Mouse (Mus musculus) layer of hippocampus, adult 2 months (tissue): ENCODE measurements around the gene Laptm4a. TPM values are rescaled to one million over a fixed set of nuclear protein-coding genes. Genes with fewer than 3 reads are reported as not detected.
A peak's percentile ranks its signal among the peaks of the same experiment; 100 is the strongest.

Experiments used
- DNase-seq, 2 experiments: peaks; one replicate each; pipeline ENCODE4 v3.0.0; 2022; ENCODE audit warnings: low spot score in 2 of 2
- H3K27ac ChIP-seq: fragments of 200-600 bp; 2 replicates; pipeline ENCODE4 v1.8.1; 2022
- H3K4me3 ChIP-seq: fragments of 200-600 bp; 2 replicates; pipeline ENCODE4 v1.8.1; 2022; ENCODE audit warnings: mild to moderate bottlenecking
- CTCF ChIP-seq: fragments of 200-600 bp; conservative IDR thresholded peaks from 2 replicates; pipeline ENCODE4 v1.8.1; 2022; ENCODE audit warnings: antibody characterized with exemption, mild to moderate bottlenecking, moderate library complexity
- total RNA-seq, 2 experiments: library from RNA; stranded (reverse); gene quantifications; 2 replicates each; pipeline ENCODE4 v1.2.3; 2021

The Laptm4a gene
- total RNA-seq, 2 experiments from 2014 or later: 208 to 222 TPM

DNA sequence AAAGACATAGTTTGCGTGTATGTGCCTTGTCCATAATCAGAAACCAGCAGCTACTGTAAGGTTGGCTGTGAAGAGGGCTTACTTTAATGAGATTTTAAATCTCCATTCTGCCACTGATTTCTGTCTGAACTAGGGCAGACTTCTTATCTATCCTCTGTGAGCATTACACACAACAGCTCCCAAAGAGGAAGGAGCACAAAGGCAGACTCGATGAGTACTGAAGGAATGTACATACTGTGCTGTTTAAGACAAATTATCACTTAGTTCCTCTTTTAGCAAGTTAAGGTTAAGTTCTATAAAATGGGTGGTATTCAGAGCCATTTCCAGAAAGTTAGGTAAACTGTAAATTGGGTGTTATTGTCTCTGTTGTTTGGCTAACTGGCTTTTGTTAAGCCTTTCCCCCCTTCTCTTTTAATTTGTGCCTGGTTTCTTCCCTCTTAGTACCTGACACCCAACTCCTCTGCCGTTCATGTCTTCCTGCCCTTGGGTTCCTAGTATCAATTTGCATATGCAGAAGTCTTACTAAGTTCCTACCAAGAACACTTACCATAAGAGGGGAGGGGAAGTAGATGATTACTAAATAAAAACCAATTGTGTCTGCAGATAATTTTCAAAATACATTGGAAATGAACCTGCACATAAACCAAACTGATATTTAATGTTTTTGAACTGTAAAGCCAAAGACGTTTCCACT is 20.4 kb downstream of the Laptm4a start:
- Histone ChIP-seq H3K27ac (no peak overlapping the region), H3K4me3 (no peak overlapping the region)
- DNase-seq: no peak
- no peak for TF ChIP-seq CTCF

- Histone ChIP-seq H3K27ac (no peak overlapping the region), H3K4me3 (no peak overlapping the region)
- no peak for TF ChIP-seq CTCF
- no peak for DNase-seq
Measured at GRCm38 (mm10) chr12:8947163-8947562, 25.7 kb downstream of the Laptm4a start.

GRCm38 (mm10) chr12:8947714-8948464 is 26.4 kb downstream of the Laptm4a start, which contains the start of gene Matn3:
Gene Matn3 (plus strand): TSS chr12:8947929.
- no peak for DNase-seq
- TF ChIP-seq CTCF: peak; percentile 39; the same call in 1 of the 2 replicates
- Histone ChIP-seq H3K4me3 (peak within 1 kb of the TSS; percentile 48), H3K27ac (no peak within 1 kb of the TSS)

- DNase-seq: no peak
- Histone ChIP-seq H3K27ac (no peak overlapping the region), H3K4me3 (no peak overlapping the region)
- TF ChIP-seq CTCF: no peak
Measured at GRCm38 (mm10) chr12:8953136-8953535, 31.7 kb downstream of the Laptm4a start.

- no peak overlapping the region for H3K4me3 ChIP-seq
- TF ChIP-seq CTCF: no peak
- H3K27ac ChIP-seq: no peak overlapping the region
- no peak for DNase-seq
Measured at GRCm38 (mm10) chr12:8954161-8954561, 32.7 kb downstream of the Laptm4a start.

- Histone ChIP-seq H3K4me3 (no peak overlapping the region), H3K27ac (no peak overlapping the region)
- DNase-seq: no peak
- TF ChIP-seq CTCF: no peak
Measured at GRCm38 (mm10) chr12:8961607-8962316, 40.3 kb downstream of the Laptm4a start.

DNA sequence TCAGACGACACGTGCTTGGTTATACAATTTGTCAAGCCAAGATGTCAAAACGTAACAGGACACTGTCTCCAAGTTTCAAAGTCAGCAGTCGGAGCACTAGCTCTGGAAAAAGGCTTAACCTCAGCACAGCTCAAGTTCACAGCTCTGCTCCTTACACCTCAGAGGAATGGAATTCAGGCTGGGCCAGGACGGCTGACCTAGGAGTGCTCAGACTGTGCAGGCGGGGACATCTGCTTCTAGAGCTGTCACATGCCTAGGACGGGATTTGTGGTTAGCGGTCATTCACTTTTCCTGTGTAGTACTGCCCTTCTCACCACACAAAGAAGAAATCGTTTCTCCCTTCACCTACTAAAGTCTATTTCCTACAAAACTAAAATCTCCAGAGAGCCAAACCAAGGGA is 48.4 kb downstream of the Laptm4a start:
- Histone ChIP-seq H3K4me3 (no peak overlapping the region), H3K27ac (no peak overlapping the region)
- no peak for TF ChIP-seq CTCF
- DNase-seq: no peak

- no peak; the same call in 1 of the 2 replicates for TF ChIP-seq CTCF
- peak within 1 kb of the TSS; percentile 90 for H3K27ac ChIP-seq
- peak; percentile 93 to 94 for DNase-seq
- peak within 1 kb of the TSS; percentile 82 for H3K4me3 ChIP-seq
Measured at GRCm38 (mm10) chr12:8973820-8974465, 52.5 kb downstream of the Laptm4a start, which contains the start of gene Wdr35. Gene Wdr35 (plus strand): TSS chr12:8973892.

DNA sequence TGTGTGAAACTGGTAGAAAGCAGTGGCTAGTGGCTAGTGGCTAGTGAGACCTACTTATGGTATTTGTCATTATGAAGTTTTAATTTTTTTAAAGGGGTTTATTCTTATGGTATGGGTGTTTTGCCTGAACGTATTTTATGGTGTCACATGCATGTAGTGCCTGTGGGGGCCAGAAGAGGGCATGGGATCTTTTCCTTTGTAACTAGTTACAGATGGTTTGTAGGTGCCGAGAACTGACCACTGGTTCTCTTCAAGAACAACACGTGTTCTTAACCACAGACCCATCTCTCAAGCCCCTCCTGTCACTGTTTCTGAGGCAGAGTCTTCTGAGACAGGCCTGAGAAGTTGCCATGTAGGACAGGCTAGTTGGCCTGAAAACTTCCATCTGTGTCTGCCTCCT is 53.6 kb downstream of the Laptm4a start:
- TF ChIP-seq CTCF: peak; percentile 46
- Histone ChIP-seq H3K27ac (no peak overlapping the region), H3K4me3 (no peak overlapping the region; the same call in 1 of the 2 replicates)
- no peak for DNase-seq

Other genes starting within 250 kb of the Laptm4a start
- 100 to 1,000 TPM; 186 to 195 TPM for gene Pum2, start 247.5 kb upstream of the Laptm4a start, total RNA-seq
- under 1 TPM; 0.69 to 0.93 TPM for gene Sdc1, start 150.3 kb upstream of the Laptm4a start, total RNA-seq
- gene Matn3, start 26.3 kb downstream of the Laptm4a start, total RNA-seq: not detected
- gene Wdr35, start 52.2 kb downstream of the Laptm4a start, total RNA-seq: 10 to 100 TPM; 36.7 to 49.3 TPM
- gene Ttc32, start 108.3 kb downstream of the Laptm4a start, total RNA-seq: 1 to 10 TPM; 4.7 to 5.3 TPM